Mouse (Mus musculus): Measurements from ENCODE around the gene Arl5a.

GRCm38 (mm10) chr2:52448916-52449315, 24.2 kb upstream of the Arl5a start:
- TF ChIP-seq USF1 (IDR thresholded peaks at IDR 0.05; ENCODE audit: low read depth, low read length) (no peak), MAX (IDR thresholded peaks at IDR 0.05; ENCODE audit: low read length) (no peak), MYB (IDR thresholded peaks at IDR 0.05; ENCODE audit: low read depth, low read length) (no peak), POLR2A (IDR thresholded peaks at IDR 0.05; ENCODE audit: control insufficient read depth in 1 of 2, insufficient read depth in 1 of 2, low read depth in 1 of 2, low read length in 2 of 2, poor library complexity in 1 of 2) (no peak), CTCF (IDR thresholded peaks at IDR 0.05 in 2 of 3, conservative IDR thresholded peaks at IDR 0.05 in 1 of 3; ENCODE audit: control insufficient read depth in 1 of 3, insufficient read depth in 1 of 3, low read depth in 2 of 3, low read length in 3 of 3, poor library complexity in 1 of 3, severe bottlenecking in 1 of 3) (no peak), GATA1 (IDR thresholded peaks at IDR 0.05; ENCODE audit: low read depth, low read length) (no peak), EP300 (IDR thresholded peaks at IDR 0.05; ENCODE audit: low read depth in 1 of 2, low read length in 2 of 2) (no peak), CHD2 (IDR thresholded peaks at IDR 0.05; ENCODE audit: low read length) (no peak), TAL1 (IDR thresholded peaks at IDR 0.05; ENCODE audit: low read length) (no peak), TCF12 (IDR thresholded peaks at IDR 0.05; ENCODE audit: low read depth, low read length) (no peak), ZC3H11A (IDR thresholded peaks at IDR 0.05; ENCODE audit: low read depth, low read length) (no peak), KAT2A (conservative IDR thresholded peaks at IDR 0.05; ENCODE audit: low read depth, low read length) (no peak)

All from MEL (cell line).